Mouse (Mus musculus): ENCODE measurements around the gene Arhgef15.

DNA sequence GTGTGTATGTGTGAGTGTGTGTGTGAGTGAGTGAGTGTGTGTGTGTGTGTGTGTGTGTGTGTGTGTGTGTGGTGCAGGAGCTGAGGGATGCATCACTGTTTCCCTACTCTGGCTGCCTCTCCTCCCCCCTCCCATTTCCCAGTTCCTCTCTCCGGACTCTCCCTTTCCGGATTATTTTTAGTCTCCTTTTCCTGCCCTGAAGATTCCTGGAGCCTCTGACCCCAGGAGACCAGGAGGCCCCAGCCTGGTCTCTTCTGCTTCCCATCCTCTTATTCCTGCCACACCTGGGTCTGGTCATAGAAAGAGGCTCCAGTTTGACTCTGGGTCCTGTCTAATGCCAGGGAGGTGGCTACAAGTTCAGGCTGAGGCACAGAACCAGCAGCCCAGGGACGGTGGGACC lies 1.2 kb downstream of the Arhgef15 start:
- no peak for TF ChIP-seq CTCF (IDR thresholded peaks at IDR 0.05; ENCODE audit: insufficient read depth, low read depth, low read length)
- TF ChIP-seq POLR2A (IDR thresholded peaks at IDR 0.05; ENCODE audit: insufficient read depth, low read depth, low read length): no peak

All from olfactory bulb, adult 2 months (tissue).